Mouse (Mus musculus): ENCODE measurements around the gene Exoc1. TPM values are rescaled to one million over a fixed set of nuclear protein-coding genes. Genes with fewer than 3 reads are reported as not detected.

Gene Exoc1
- polyA plus RNA-seq (2016; fragmentation: Nextera tagmentation; extraction: Ambion mirVana) = 58.1 and 61.1 TPM in 2 replicates

- WGBS = under 1% methylated on average over 39 of the region's 39 CpGs
Measured at GRCm38 (mm10) chr5:76529040-76529703, at the start of gene Exoc1. Gene Exoc1, plus strand, starts transcription at chr5:76529311.

GRCm38 (mm10) chr5:76483811-76484210 lies 45.3 kb upstream of the Exoc1 start, which contains the start of gene Gm7271:
Gene Gm7271, plus strand, starts transcription at chr5:76484040.
- Histone ChIP-seq H3K36me3 (no peaks in the 10 kb centered on the region), H3K9ac (no peak within 1 kb of the TSS), H3K4me3 (no peak within 1 kb of the TSS), H3K4me1 (no peaks in the 10 kb centered on the region), H3K4me2 (replicated peaks) (peak within 1 kb of the TSS; percentile 8; the same call in 1 of the 2 replicates), H3K27ac (no peak within 1 kb of the TSS), H3K9me3 (replicated peaks) (no peaks in the 10 kb centered on the region), H3K27me3 (no peaks in the 10 kb centered on the region)
- ATAC-seq (ENCODE audit: low FRiP score) = no peak
- 54% methylated on average over 5 of the region's 5 CpGs for WGBS

More at GRCm38 (mm10) chr5:76529040-76529703, at the start of gene Exoc1:
- Histone ChIP-seq H3K36me3 (0 out of 2 replicates have a peak, but pooled peaks cover 5% of the 10 kb centered on the region), H3K27me3 (no peaks in the 10 kb centered on the region), H3K9me3 (replicated peaks) (no peaks in the 10 kb centered on the region), H3K4me1 (peaks cover 15% of the 10 kb centered on the region), H3K4me3 (peak within 1 kb of the TSS; percentile 81), H3K27ac (peak within 1 kb of the TSS; percentile 79), H3K4me2 (replicated peaks) (peak within 1 kb of the TSS; percentile 90), H3K9ac (peak within 1 kb of the TSS; percentile 76)
- peak; percentile 100 for ATAC-seq (ENCODE audit: low FRiP score)

GRCm38 (mm10) chr5:76495126-76495525 lies 34.0 kb upstream of the Exoc1 start:
- Histone ChIP-seq H3K9me3 (replicated peaks) (no peaks in the 10 kb centered on the region), H3K4me1 (no peaks in the 10 kb centered on the region), H3K4me2 (replicated peaks) (no peak overlapping the region), H3K36me3 (no peaks in the 10 kb centered on the region), H3K27ac (no peak overlapping the region), H3K9ac (no peak overlapping the region), H3K27me3 (no peaks in the 10 kb centered on the region), H3K4me3 (no peak overlapping the region)
- WGBS = 82% methylated on average over 13 of the region's 13 CpGs
- no peak for ATAC-seq (ENCODE audit: low FRiP score)

- no peaks in the 10 kb centered on the region for H3K9me3 ChIP-seq (replicated peaks)
- WGBS = 68% methylated on average over 1 of the region's 1 CpGs
Measured at GRCm38 (mm10) chr5:76522446-76522845, 6.7 kb upstream of the Exoc1 start.

GRCm38 (mm10) chr5:76524623-76525022 lies 4.5 kb upstream of the Exoc1 start:
- Histone ChIP-seq H3K27ac (no peak overlapping the region), H3K4me3 (no peak overlapping the region), H3K4me2 (replicated peaks) (no peak overlapping the region), H3K9ac (no peak overlapping the region), H3K4me1 (peaks cover under 1% of the 10 kb centered on the region; the same call in 1 of the 2 replicates), H3K9me3 (replicated peaks) (no peaks in the 10 kb centered on the region), H3K27me3 (no peaks in the 10 kb centered on the region), H3K36me3 (no peaks in the 10 kb centered on the region)
- WGBS = 78% methylated on average over 5 of the region's 5 CpGs
- ATAC-seq (ENCODE audit: low FRiP score) = no peak

More at GRCm38 (mm10) chr5:76522446-76522845, 6.7 kb upstream of the Exoc1 start:
- H3K4me3 ChIP-seq = no peak overlapping the region
- no peak for ATAC-seq (ENCODE audit: low FRiP score)
- no peaks in the 10 kb centered on the region for H3K36me3 ChIP-seq
- no peak overlapping the region for H3K9ac ChIP-seq
- H3K27me3 ChIP-seq = no peaks in the 10 kb centered on the region
- no peaks in the 10 kb centered on the region for H3K4me1 ChIP-seq
- no peak overlapping the region for H3K27ac ChIP-seq
- no peak overlapping the region for H3K4me2 ChIP-seq (replicated peaks)

GRCm38 (mm10) chr5:76525066-76525465 lies 4.0 kb upstream of the Exoc1 start:
- Histone ChIP-seq H3K9ac (no peak overlapping the region), H3K4me2 (replicated peaks) (no peak overlapping the region), H3K36me3 (no peaks in the 10 kb centered on the region), H3K9me3 (replicated peaks) (no peaks in the 10 kb centered on the region), H3K27me3 (no peaks in the 10 kb centered on the region), H3K27ac (no peak overlapping the region), H3K4me3 (no peak overlapping the region), H3K4me1 (peaks cover 4% of the 10 kb centered on the region)
- no peak for ATAC-seq (ENCODE audit: low FRiP score)
- 63% methylated on average over 4 of the region's 4 CpGs for WGBS

GRCm38 (mm10) chr5:76525829-76526228 lies 3.3 kb upstream of the Exoc1 start:
- no peaks in the 10 kb centered on the region for H3K27me3 ChIP-seq
- H3K4me1 ChIP-seq = peaks cover 11% of the 10 kb centered on the region
- H3K9ac ChIP-seq = no peak overlapping the region
- H3K9me3 ChIP-seq (replicated peaks) = no peaks in the 10 kb centered on the region
- no peak overlapping the region for H3K27ac ChIP-seq
- no peak overlapping the region for H3K4me3 ChIP-seq
- ATAC-seq (ENCODE audit: low FRiP score) = no peak
- 63% methylated on average over 2 of the region's 2 CpGs for WGBS
- no peaks in the 10 kb centered on the region for H3K36me3 ChIP-seq
- H3K4me2 ChIP-seq (replicated peaks) = no peak overlapping the region

- Histone ChIP-seq H3K4me3 (peak overlapping the region; percentile 81), H3K9ac (peak overlapping the region; percentile 76), H3K27me3 (no peaks in the 10 kb centered on the region), H3K4me1 (peaks cover 15% of the 10 kb centered on the region), H3K27ac (peak overlapping the region; percentile 79; the same call in 1 of the 2 replicates), H3K36me3 (peaks cover 8% of the 10 kb centered on the region; the same call in 1 of the 2 replicates), H3K4me2 (replicated peaks) (peak overlapping the region; percentile 90), H3K9me3 (replicated peaks) (no peaks in the 10 kb centered on the region)
- ATAC-seq (ENCODE audit: low FRiP score) = peak; percentile 45
- WGBS = 10% methylated on average over 9 of the region's 9 CpGs
Measured at GRCm38 (mm10) chr5:76529704-76530066, 574 bp downstream of the Exoc1 start.

- Histone ChIP-seq H3K4me1 (peaks cover 15% of the 10 kb centered on the region), H3K9ac (no peak overlapping the region), H3K4me3 (no peak overlapping the region), H3K27ac (no peak overlapping the region), H3K36me3 (peaks cover 39% of the 10 kb centered on the region), H3K4me2 (replicated peaks) (no peak overlapping the region), H3K9me3 (replicated peaks) (no peaks in the 10 kb centered on the region), H3K27me3 (no peaks in the 10 kb centered on the region)
- ATAC-seq (ENCODE audit: low FRiP score) = no peak
- WGBS = 87% methylated on average over 6 of the region's 6 CpGs
Measured at GRCm38 (mm10) chr5:76533186-76533585, 4.1 kb downstream of the Exoc1 start.

- Histone ChIP-seq H3K27me3 (no peaks in the 10 kb centered on the region), H3K4me1 (no peaks in the 10 kb centered on the region), H3K4me3 (no peak overlapping the region), H3K27ac (no peak overlapping the region), H3K36me3 (peaks cover 50% of the 10 kb centered on the region), H3K9me3 (replicated peaks) (no peaks in the 10 kb centered on the region), H3K9ac (no peak overlapping the region), H3K4me2 (replicated peaks) (no peak overlapping the region)
- ATAC-seq (ENCODE audit: low FRiP score) = no peak
- WGBS = 77% methylated on average over 1 of the region's 1 CpGs
Measured at GRCm38 (mm10) chr5:76536231-76536630, 7.1 kb downstream of the Exoc1 start.

- Histone ChIP-seq H3K36me3 (peaks cover 62% of the 10 kb centered on the region), H3K27me3 (no peaks in the 10 kb centered on the region), H3K4me1 (no peaks in the 10 kb centered on the region), H3K4me3 (no peak overlapping the region), H3K9me3 (replicated peaks) (no peaks in the 10 kb centered on the region), H3K4me2 (replicated peaks) (no peak overlapping the region), H3K9ac (no peak overlapping the region), H3K27ac (no peak overlapping the region)
- WGBS = 97% methylated on average over 10 of the region's 10 CpGs
- no peak for ATAC-seq (ENCODE audit: low FRiP score)
Measured at GRCm38 (mm10) chr5:76537578-76537977, 8.5 kb downstream of the Exoc1 start.

- no peak for ATAC-seq (ENCODE audit: low FRiP score)
- Histone ChIP-seq H3K36me3 (peaks cover 74% of the 10 kb centered on the region), H3K9ac (no peak overlapping the region), H3K4me1 (no peaks in the 10 kb centered on the region), H3K27me3 (no peaks in the 10 kb centered on the region), H3K9me3 (replicated peaks) (no peaks in the 10 kb centered on the region), H3K4me2 (replicated peaks) (no peak overlapping the region), H3K4me3 (no peak overlapping the region), H3K27ac (no peak overlapping the region)
- 79% methylated on average over 8 of the region's 8 CpGs for WGBS
Measured at GRCm38 (mm10) chr5:76540181-76540580, 11.1 kb downstream of the Exoc1 start.

GRCm38 (mm10) chr5:76540842-76541241 lies 11.7 kb downstream of the Exoc1 start:
- peaks cover 73% of the 10 kb centered on the region for H3K36me3 ChIP-seq
- H3K27ac ChIP-seq = no peak overlapping the region
- ATAC-seq (ENCODE audit: low FRiP score) = no peak

More at GRCm38 (mm10) chr5:76540842-76541241, 11.7 kb downstream of the Exoc1 start:
- H3K9me3 ChIP-seq (replicated peaks) = no peaks in the 10 kb centered on the region
- H3K4me2 ChIP-seq (replicated peaks) = no peak overlapping the region
- H3K9ac ChIP-seq = no peak overlapping the region
- H3K27me3 ChIP-seq = no peaks in the 10 kb centered on the region
- H3K4me3 ChIP-seq = no peak overlapping the region
- no peaks in the 10 kb centered on the region for H3K4me1 ChIP-seq

Measured in hindbrain, embryonic 12.5 days (tissue).